Mouse (Mus musculus): ENCODE results near the gene Elmo3.

DNA sequence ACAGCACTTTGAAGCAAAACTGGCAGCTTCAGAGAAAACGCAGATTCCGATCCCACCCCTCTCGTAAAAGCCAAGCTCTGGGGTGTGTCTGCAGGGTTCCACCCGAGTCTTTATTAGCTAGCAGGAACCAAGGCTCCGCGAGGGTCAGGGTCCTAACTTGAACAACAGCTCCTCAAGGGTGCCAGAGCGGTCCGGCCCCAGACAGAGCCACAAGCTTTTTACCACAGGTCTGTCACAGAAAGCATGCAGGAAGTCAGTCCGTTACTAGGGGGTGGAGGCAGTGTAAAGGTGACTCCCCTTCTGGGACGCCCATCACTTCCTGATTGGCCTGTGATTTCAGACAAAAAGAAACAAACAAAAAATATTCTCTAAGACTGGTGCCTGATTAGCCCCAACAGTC is 40.3 kb upstream of the Elmo3 start:
- TF ChIP-seq EP300 (IDR thresholded peaks at IDR 0.05) (no peak), CTCF (IDR thresholded peaks at IDR 0.05) (no peak)
